Mouse (Mus musculus) layer of hippocampus, adult 18-20 months (tissue): ENCODE results near the gene Fbxo31. TPM values are rescaled to one million over a fixed set of nuclear protein-coding genes. Genes with fewer than 3 reads are reported as not detected.
A peak's percentile ranks its signal among the peaks of the same experiment; 100 is the strongest.

ENCODE experiments used
- DNase-seq, 2 experiments: peaks; one replicate each; pipeline ENCODE4 v3.0.0; 2022; ENCODE audit warnings: low spot score in 2 of 2
- total RNA-seq, 2 experiments: library from RNA; stranded (reverse); gene quantifications; 2 replicates each; pipeline ENCODE4 v1.2.3; 2021

The Fbxo31 gene
- total RNA-seq, 2 experiments from 2014 or later: 114 to 119 TPM

DNA sequence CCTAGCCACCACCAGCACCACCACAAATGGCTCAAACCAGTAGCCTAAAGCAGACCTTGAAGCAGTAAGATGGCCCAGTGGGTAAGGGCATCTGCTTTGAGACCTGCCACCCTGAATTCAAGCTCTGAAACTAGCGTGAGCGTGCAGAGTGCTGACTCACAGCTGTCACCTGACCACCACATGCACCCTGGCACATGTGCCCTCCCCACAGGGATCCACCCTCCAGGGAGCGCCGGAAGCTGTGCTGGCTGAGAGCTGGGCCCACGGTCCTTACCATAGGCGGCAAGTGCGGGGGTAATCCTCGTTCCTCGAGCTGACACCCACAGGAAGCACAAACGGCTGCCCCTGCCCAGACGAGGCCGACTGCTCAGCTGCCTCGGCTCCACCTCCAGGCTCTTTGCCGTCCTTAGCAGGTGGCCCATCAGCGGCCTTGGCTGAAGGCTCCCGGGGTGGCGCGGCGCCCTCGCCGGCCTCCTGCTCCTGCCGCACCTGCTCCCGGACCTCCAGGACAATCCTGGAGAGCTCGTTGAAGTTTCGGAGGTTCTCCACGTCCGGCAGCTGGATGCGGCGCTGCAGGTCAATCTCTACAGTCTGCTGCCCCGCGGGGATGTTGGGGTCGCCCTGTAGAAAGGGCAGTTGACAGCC is 24.7 kb downstream of the Fbxo31 start:
- DNase-seq: no peak

DNA sequence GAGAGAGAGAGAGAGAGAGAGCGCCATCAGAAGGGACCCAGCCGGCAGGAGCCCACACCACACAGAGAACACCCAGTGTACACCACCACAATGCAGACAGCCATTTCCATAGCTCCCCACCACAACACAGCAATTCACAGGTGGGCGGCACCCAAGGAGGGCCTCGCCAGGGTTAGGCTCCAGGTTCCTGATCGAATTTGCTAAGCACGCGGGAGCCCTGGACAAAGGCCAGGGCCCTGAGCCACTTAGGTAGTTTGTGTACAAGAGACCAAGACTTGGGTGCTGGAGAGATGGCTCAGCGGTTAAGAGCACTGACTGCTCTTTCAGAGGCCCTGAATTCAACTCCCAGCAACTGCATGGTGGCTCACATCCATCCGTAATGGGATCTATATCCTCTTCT is 26.1 kb downstream of the Fbxo31 start:
- no peak for DNase-seq

GRCm38 (mm10) chr8:121551065-121551985 is 27.3 kb downstream of the Fbxo31 start:
- no peak for DNase-seq

- no peak for DNase-seq
These were observed 28.6 kb downstream of the Fbxo31 start for GRCm38 (mm10) chr8:121550056-121550455.

- peak; percentile 42 to 82 for DNase-seq
These were observed 31.5 kb downstream of the Fbxo31 start for GRCm38 (mm10) chr8:121547132-121547531.

DNA sequence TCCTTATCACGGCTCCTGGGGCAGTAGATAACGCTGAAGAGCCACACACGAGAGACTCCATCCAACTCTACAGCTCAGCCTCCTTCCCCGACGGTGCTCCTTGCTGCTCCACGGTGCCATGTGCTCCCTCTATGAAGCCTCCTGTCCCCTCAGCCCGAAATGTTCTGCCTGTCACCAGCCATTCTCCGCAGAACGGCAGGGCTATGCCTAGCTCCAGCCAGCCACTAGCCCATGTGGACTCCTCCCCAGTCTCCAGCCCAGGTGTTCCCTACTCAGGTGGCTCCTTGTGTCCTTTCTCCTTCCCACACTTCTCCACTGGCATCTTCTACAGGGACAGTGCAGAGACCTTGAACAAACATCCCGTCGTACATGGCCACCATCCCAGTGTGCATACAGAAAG is 33.7 kb downstream of the Fbxo31 start:
- no peak for DNase-seq

DNA sequence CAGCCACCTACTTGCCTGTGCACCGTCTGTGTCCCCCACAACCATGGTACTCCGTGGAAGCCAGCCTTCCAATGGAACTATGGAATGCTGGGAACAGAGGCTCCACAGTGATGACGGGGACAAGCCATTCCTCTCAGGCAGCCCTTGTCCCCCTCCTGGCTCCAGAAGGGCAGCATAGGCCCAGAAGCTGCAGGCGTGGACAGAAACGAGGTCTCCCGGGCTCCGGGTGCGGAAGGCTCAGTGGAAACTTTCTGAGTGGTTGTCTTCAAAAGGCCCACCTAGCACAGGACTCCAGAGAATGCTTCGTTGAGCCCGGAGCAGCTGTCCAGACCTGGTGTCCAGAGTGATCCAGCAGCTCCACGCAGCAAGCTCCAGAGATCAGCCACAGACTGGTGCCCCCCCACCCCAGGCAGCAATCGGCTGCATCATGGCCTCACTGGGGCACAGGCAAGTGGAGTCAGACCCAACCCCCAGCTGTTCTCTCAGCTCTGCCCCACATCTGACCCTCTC is 34.3 kb downstream of the Fbxo31 start, which contains the start of gene 1700018B08Rik:
1700018B08Rik (minus strand) TSS at position 45 of the 510 bp plus-strand sequence.
- no peak for DNase-seq

DNA sequence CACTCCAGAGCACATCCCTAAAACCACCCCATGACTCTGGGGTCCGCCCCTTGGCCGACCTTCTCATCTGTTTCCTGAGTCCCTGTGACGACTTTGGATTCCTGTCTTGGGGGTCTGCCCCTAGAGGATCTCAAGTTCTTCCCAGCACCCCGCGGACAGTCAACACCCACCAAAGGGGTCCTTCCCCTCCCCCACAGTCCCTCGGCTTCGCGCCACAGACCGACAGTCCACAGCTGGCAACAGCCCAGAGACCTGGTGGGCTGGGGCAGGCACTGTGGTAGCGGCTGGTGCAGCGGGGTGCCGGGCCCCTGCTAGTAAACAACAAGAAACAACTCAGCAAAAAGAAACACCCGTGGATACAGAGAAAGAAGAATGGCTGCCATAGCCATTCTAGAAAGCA is 35.7 kb downstream of the Fbxo31 start:
- DNase-seq: no peak

DNA sequence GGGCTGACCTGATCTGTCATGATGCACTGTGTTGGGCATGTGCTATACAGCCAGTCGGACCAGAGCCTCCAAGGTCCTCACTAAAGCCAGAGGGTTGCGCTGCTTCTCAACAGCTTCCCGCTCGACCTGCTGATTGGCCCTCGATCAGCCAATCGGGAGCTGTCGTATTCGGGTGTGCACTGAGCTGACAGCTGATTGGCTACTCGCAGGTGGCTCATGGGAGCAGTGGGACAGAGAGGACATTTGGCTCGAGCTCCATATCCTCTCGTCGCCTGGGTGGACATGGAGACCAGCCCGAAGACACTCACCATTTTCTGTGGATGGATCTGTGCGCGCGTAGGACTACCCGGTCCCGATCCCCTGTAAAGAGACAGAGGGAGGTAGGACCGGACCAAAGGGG is 36.7 kb downstream of the Fbxo31 start:
- no peak for DNase-seq

- DNase-seq: no peak
These were observed 46.2 kb downstream of the Fbxo31 start for GRCm38 (mm10) chr8:121532381-121532780.

DNA sequence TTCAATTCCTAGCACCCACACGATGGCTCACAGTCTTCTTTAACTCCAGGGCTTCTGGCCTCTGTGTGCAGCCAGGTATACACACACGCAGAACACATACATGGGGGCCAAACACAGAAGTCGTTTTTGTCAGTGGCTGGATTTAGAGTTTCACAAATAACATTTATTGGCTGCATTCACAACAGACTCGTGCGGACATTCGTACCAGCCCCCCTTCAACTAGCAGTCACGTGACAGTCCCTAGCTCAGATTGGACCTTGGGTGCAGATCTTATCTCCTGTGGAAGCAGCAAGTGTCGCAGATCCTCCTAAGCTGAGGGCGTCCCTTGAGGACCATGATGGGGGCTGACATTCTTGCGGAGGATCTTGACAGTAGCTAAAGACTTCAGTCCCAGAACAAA is 48.0 kb downstream of the Fbxo31 start:
- DNase-seq: no peak

GRCm38 (mm10) chr8:121528790-121529189 is 49.8 kb downstream of the Fbxo31 start:
- no peak for DNase-seq

- no peak for DNase-seq
These were observed 50.9 kb downstream of the Fbxo31 start for GRCm38 (mm10) chr8:121527751-121528150.

DNA sequence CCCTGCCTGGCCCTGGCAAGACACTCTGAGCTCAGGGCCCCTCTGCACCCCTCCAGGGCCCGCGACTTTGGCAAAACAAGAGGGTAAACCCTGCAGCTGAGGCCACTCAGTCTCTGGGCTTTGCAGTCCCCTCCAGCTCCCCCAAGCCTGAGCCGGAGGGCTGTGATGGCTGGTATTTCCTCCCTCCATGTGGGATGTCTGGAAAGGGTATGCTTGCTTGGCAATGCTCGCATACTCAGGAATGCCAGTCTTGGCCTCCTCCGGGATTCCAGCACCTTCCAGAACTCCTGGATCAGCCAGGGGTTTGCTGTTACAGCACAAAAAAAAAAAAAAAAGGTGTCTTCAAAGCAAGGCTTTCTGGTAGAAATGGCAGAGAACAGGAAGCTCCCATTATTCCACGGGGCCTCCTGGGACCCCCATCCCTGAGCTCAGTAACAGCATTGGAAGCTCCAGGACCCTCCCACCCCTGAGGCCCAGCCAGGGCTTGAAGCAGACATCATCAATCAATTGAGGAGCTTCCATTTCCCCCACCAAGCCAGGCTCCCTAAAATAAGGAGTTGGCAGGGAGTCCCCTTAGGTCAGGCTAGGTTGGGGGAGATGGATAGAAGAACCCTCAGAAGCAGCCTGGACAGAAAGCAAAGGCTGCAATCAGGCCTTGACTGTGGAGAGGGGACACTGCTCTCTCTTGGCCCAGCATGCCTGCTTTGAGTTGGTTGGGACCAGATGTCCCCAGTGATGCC is 51.6 kb downstream of the Fbxo31 start:
- no peak for DNase-seq

DNA sequence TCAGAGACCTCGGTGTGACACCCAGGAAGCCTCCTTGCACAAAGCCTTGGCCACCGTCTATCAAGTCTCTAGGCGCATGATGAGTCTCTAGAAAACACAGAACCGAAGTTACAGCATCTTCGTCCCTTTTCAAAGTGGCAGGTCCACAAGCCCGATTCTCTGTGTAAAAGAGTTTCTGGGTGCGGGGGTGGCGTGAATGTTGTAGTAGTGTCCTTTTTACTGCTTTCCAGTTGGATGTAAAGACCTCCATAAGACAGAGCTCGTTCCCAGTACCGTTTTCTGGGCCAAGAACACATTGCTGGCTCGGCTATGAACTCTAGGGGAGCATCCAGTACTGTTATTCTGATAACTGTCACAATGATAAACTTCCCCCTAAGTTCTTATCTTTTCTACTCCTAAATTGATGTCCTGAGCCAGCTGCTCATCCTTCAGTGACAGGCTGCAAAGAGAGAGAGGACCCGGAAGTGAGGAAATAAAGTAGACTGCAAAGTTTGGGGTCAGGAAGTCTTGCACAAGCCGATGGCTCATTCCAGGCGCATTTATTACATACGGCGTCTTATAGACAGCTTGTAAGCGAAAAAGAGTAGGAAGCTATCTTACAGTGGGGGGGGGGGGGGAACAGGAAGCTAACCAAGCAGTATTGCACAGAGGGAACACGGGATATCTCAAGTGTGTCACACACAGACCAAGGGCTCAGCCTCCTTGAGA is 53.3 kb downstream of the Fbxo31 start:
- DNase-seq: no peak

GRCm38 (mm10) chr8:121513429-121513828 is 65.2 kb downstream of the Fbxo31 start:
- DNase-seq: peak; percentile 61 to 85

DNA sequence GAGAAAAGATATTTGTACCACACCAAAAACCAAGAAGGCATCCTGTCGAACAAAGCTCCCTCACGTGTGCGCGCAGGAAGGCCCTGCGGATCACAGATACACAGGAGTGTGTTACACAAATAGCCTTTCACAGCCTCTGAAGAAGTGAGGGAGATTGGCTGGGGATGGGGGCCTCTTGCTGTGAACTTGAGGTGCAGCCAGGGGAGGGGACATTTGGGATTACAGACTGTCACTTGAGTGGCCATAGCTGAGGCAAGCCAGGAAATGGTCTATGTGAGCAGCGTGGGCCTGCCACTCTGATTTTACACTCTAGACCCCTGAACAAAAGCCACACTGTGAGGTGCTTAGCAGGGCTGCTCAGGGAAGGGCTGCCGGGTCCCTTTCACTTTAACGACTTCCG is 66.9 kb downstream of the Fbxo31 start:
- no peak for DNase-seq
